Mouse (Mus musculus): ENCODE results near the gene Atp11a. TPM values are rescaled to one million over a fixed set of nuclear protein-coding genes. Genes with fewer than 3 reads are reported as not detected.

The Atp11a gene
- total RNA-seq, 2 experiments from 2014 or later = 61.5 to 65.5 TPM

GRCm38 (mm10) chr8:12903790-12904415 is 147.1 kb downstream of the Atp11a start:
- DNase-seq (ENCODE audit: low spot score in 2 of 2) = no peak

GRCm38 (mm10) chr8:12905122-12905521 is 148.3 kb downstream of the Atp11a start:
- no peak for DNase-seq (ENCODE audit: low spot score in 2 of 2)

- DNase-seq (ENCODE audit: low spot score in 2 of 2) = no peak
Observed at GRCm38 (mm10) chr8:12905599-12906321, 148.9 kb downstream of the Atp11a start.

- no peak for DNase-seq (ENCODE audit: low spot score in 2 of 2)
Observed at GRCm38 (mm10) chr8:12906597-12906996, 149.8 kb downstream of the Atp11a start.

GRCm38 (mm10) chr8:12907730-12908129 is 150.9 kb downstream of the Atp11a start:
- no peak for DNase-seq (ENCODE audit: low spot score in 2 of 2)

- no peak for DNase-seq (ENCODE audit: low spot score in 2 of 2)
Observed at GRCm38 (mm10) chr8:12912011-12912410, 155.2 kb downstream of the Atp11a start.

GRCm38 (mm10) chr8:12915187-12916006 is 158.6 kb downstream of the Atp11a start:
- DNase-seq (ENCODE audit: low spot score in 2 of 2) = peak; percentile 64 to 77

GRCm38 (mm10) chr8:12916156-12916900 is 159.5 kb downstream of the Atp11a start:
- no peak for DNase-seq (ENCODE audit: low spot score in 2 of 2)

- peak in 1 of 2 experiments; percentile 42 for DNase-seq (ENCODE audit: low spot score in 2 of 2)
Observed at GRCm38 (mm10) chr8:12917029-12917428, 160.2 kb downstream of the Atp11a start.

- DNase-seq (ENCODE audit: low spot score in 2 of 2) = no peak
Observed at GRCm38 (mm10) chr8:12917831-12918230, 161.0 kb downstream of the Atp11a start.

Other genes starting within 250 kb of the Atp11a start
- not detected for gene Spaca7, start 184.0 kb upstream of the Atp11a start, total RNA-seq (2021)
- 10 to 100 TPM; 33.0 to 33.5 TPM for gene Tubgcp3, start 84.8 kb upstream of the Atp11a start, total RNA-seq (2021)
- 100 to 1,000 TPM; 269 to 278 TPM for gene Mcf2l, start 116.8 kb downstream of the Atp11a start, total RNA-seq (2021)

Data from layer of hippocampus, postnatal 10 days (tissue).